Mouse (Mus musculus): ENCODE data around the gene Cblc.

Cblc gene

GRCm38 (mm10) chr7:19796697-19797588, at the start of gene Cblc:
Gene Cblc (minus strand): TSS chr7:19796809.
- DNase-seq (ENCODE audit: low read depth): peak; percentile 93

GRCm38 (mm10) chr7:19844521-19845171, 48.0 kb upstream of the Cblc start:
- DNase-seq (ENCODE audit: low read depth): peak; percentile 67

- peak; percentile 79 for DNase-seq (ENCODE audit: low read depth)
These were observed 47.0 kb upstream of the Cblc start for GRCm38 (mm10) chr7:19843561-19843960.

- DNase-seq (ENCODE audit: low read depth): no peak
These were observed 46.4 kb upstream of the Cblc start for GRCm38 (mm10) chr7:19842885-19843504.

GRCm38 (mm10) chr7:19841686-19842413, 45.2 kb upstream of the Cblc start:
- peak; percentile 64 for DNase-seq (ENCODE audit: low read depth)

- DNase-seq (ENCODE audit: low read depth): no peak
These were observed 44.3 kb upstream of the Cblc start for GRCm38 (mm10) chr7:19840936-19841335.

GRCm38 (mm10) chr7:19840371-19840770, 43.8 kb upstream of the Cblc start:
- DNase-seq (ENCODE audit: low read depth): no peak

- DNase-seq (ENCODE audit: low read depth): peak; percentile 64
These were observed 40.2 kb upstream of the Cblc start for GRCm38 (mm10) chr7:19836843-19837242.

GRCm38 (mm10) chr7:19834055-19834454, 37.4 kb upstream of the Cblc start:
- peak; percentile 31 for DNase-seq (ENCODE audit: low read depth)

- no peak for DNase-seq (ENCODE audit: low read depth)
These were observed 35.2 kb upstream of the Cblc start for GRCm38 (mm10) chr7:19831837-19832236.

GRCm38 (mm10) chr7:19830682-19831156, 34.1 kb upstream of the Cblc start:
- peak; percentile 33 for DNase-seq (ENCODE audit: low read depth)

GRCm38 (mm10) chr7:19829694-19830093, 33.1 kb upstream of the Cblc start:
- DNase-seq (ENCODE audit: low read depth): no peak

- DNase-seq (ENCODE audit: low read depth): no peak
These were observed 30.1 kb upstream of the Cblc start for GRCm38 (mm10) chr7:19826756-19827155.

GRCm38 (mm10) chr7:19824182-19824973, 27.8 kb upstream of the Cblc start:
- DNase-seq (ENCODE audit: low read depth): peak; percentile 97

GRCm38 (mm10) chr7:19823256-19824181, 26.9 kb upstream of the Cblc start:
- no peak for DNase-seq (ENCODE audit: low read depth)

- peak; percentile 91 for DNase-seq (ENCODE audit: low read depth)
These were observed 26.0 kb upstream of the Cblc start, which contains the start of gene Bcl3 for GRCm38 (mm10) chr7:19822604-19823058. Gene Bcl3 (minus strand): TSS chr7:19822770.

GRCm38 (mm10) chr7:19822193-19822592, 25.6 kb upstream of the Cblc start:
- peak; percentile 52 for DNase-seq (ENCODE audit: low read depth)

GRCm38 (mm10) chr7:19821633-19822032, 25.0 kb upstream of the Cblc start:
- peak; percentile 60 for DNase-seq (ENCODE audit: low read depth)

- DNase-seq (ENCODE audit: low read depth): peak; percentile 82
These were observed 23.9 kb upstream of the Cblc start for GRCm38 (mm10) chr7:19820347-19821048.
